Mouse (Mus musculus) kidney, postnatal 0 days (tissue): ENCODE results near the gene Rps25. TPM values are rescaled to one million over a fixed set of nuclear protein-coding genes. Genes with fewer than 3 reads are reported as not detected.

Experiments
- ATAC-seq: fragments of 200-750 bp; cut with Nextera tagmentation; replicated peaks from 2 replicates; pipeline ENCODE4 v1.8.0; 2017; ENCODE audit warnings: low read depth, moderate number of reproducible peaks, moderate TSS enrichment, moderate library complexity; ENCODE audit not compliant: low FRiP score
- DNase-seq: peaks from one replicate; pipeline ENCODE4 v3.0.0-alpha.2; 2016; ENCODE audit warnings: low spot score
- H3K27ac ChIP-seq: fragments of 300-500 bp; sonication (generic); 2 replicates; pipeline ENCODE4 v1.5.1; 2014; ENCODE audit warnings: mild to moderate bottlenecking
- H3K27me3 ChIP-seq: fragments of 300-500 bp; sonication (generic); 2 replicates; pipeline ENCODE4 v1.6.1; 2014; ENCODE audit warnings: low read length, mixed read lengths; ENCODE audit not compliant: insufficient read depth
- H3K36me3 ChIP-seq: fragments of 300-500 bp; sonication (generic); 2 replicates; pipeline ENCODE4 v1.6.1; 2014; ENCODE audit warnings: low read length, mixed read lengths; ENCODE audit not compliant: insufficient read depth
- H3K4me1 ChIP-seq: fragments of 300-500 bp; sonication (generic); replicated peaks from 2 replicates; pipeline ENCODE4 v1.6.1; 2014; ENCODE audit warnings: antibody characterized with exemption, low read length, mixed read lengths; ENCODE audit not compliant: insufficient read depth
- H3K4me2 ChIP-seq: fragments of 300-500 bp; sonication (generic); 2 replicates; pipeline ENCODE4 v1.6.1; 2014; ENCODE audit warnings: mild to moderate bottlenecking, low read length, moderate library complexity, mixed read lengths
- H3K4me3 ChIP-seq: fragments of 300-500 bp; sonication (generic); replicated peaks from 2 replicates; pipeline ENCODE4 v1.5.1; 2014; ENCODE audit warnings: low read depth, low read length
- H3K9ac ChIP-seq: fragments of 300-500 bp; sonication (generic); 2 replicates; pipeline ENCODE4 v1.6.1; 2014; ENCODE audit warnings: low read depth, low read length
- H3K9me3 ChIP-seq: fragments of 300-500 bp; sonication (generic); replicated peaks from 2 replicates; pipeline ENCODE4 v1.6.1; 2016; ENCODE audit warnings: low read length, inconsistent platforms, mixed read lengths
- CTCF ChIP-seq: IDR thresholded peaks from 2 replicates; pipeline ENCODE4 v1.5.1; 2016; ENCODE audit warnings: antibody characterized with exemption, low read depth, mild to moderate bottlenecking, moderate library complexity
- WGBS: fragments of 180-500 bp; shearing (Covaris S2); extraction: QIAGEN DNeasy Blood & Tissue Kit; methylation state at CpG from one replicate; pipeline ENCODE4 v1.1.7; 2014; 5-methylcytosine and 5-hydroxymethylcytosine counted together
- polyA plus RNA-seq: library from polyadenylated mRNA; unstranded; fragments of >200 nt; fragmentation: Nextera tagmentation; extraction: Ambion mirVana; gene quantifications from 2 replicates; pipeline ENCODE4 v1.2.1, GENCODE M21; 2015

Gene Rps25
- polyA plus RNA-seq, 1 experiment from 2014 or later: 2,934 TPM

DNA sequence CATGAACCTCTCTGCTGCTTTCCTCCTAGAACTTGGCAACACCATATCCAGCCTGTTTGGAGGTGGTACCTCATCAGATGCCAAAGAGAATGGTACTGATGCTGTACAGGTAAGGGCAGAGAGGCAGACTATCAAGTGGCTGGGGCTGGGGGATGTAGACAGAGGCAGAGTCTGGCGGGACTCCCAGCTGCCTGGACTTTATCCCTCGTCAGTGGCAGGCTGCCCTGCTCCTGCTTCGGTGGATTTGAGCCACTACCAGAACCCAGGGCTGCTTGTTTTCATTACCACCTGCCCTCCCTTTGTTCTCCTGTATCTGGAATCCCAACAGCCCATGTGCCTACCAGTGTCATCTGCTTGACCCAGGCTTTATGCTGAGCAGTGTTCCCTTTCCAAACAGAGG is 19.7 kb upstream of the Rps25 start:
- DNase-seq (no peak), ATAC-seq (no peak)
- no peak overlapping the region for H3K9ac ChIP-seq
- H3K4me3 ChIP-seq: no peak overlapping the region
- H3K27ac ChIP-seq: no peak overlapping the region
- H3K4me1 ChIP-seq: no peaks in the 10 kb centered on the region
- H3K9me3 ChIP-seq: no peaks in the 10 kb centered on the region
- TF ChIP-seq CTCF: no peak
- WGBS: 91% methylated on average over 3 of the region's 3 CpGs
- H3K4me2 ChIP-seq: no peak overlapping the region
- peaks cover 75% of the 10 kb centered on the region for H3K36me3 ChIP-seq
- H3K27me3 ChIP-seq: no peaks in the 10 kb centered on the region

DNA sequence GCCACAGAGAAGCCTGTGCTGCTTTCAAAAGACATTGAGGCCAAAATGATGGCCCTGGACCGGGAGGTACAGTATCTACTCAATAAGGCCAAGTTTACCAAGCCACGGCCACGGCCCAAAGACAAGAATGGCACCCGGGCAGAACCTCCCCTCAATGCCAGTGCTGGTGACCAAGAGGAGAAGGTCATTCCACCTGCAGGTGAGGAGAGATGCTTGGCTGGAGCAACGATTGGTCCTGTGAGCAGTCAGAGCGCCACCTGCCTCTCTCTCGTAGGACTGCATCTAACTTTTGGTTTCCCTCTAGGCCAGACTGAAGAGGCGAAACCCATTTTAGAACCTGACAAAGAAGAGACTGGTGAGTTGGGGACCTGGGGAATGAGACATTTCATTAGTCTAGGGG is 17.7 kb upstream of the Rps25 start:
- H3K9me3 ChIP-seq: no peaks in the 10 kb centered on the region
- H3K4me2 ChIP-seq: no peak overlapping the region
- 56% methylated on average over 8 of the region's 8 CpGs for WGBS
- peak; percentile 71 for TF ChIP-seq CTCF
- no peak overlapping the region for H3K4me3 ChIP-seq
- H3K27ac ChIP-seq: no peak overlapping the region
- DNase-seq (peak; percentile 63), ATAC-seq (no peak)
- peaks cover 54% of the 10 kb centered on the region for H3K36me3 ChIP-seq
- H3K27me3 ChIP-seq: no peaks in the 10 kb centered on the region
- H3K4me1 ChIP-seq: no peaks in the 10 kb centered on the region
- H3K9ac ChIP-seq: no peak overlapping the region

DNA sequence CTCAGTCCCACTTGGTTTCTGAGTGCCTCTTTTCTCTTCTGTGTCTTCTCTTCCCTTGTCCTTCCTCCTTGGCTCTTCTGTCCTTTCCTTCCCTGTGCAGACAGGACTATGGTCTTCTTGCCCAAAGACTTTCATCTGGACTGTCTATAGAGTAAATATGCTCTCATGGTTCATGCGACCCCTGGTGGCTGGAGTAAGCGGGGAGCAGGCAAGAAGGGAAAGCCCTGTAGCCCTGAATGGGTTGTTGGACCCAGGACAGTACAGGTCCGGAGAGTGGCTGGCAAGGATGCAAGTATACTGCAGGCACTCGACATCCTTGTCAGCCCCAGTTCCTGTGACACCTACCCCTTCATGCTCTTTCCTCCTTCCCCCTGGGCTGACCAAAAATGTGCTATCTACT is 15.5 kb upstream of the Rps25 start:
- H3K9ac ChIP-seq: no peak overlapping the region
- peaks cover 32% of the 10 kb centered on the region for H3K36me3 ChIP-seq
- no peaks in the 10 kb centered on the region for H3K4me1 ChIP-seq
- H3K27ac ChIP-seq: no peak overlapping the region
- H3K9me3 ChIP-seq: no peaks in the 10 kb centered on the region
- H3K4me2 ChIP-seq: no peak overlapping the region
- 42% methylated on average over 4 of the region's 4 CpGs for WGBS
- ATAC-seq: 0 out of 2 replicates have a peak, but pooled peaks have one; percentile 15
- DNase-seq: peak; percentile 77
- no peaks in the 10 kb centered on the region for H3K27me3 ChIP-seq
- peak; percentile 92 for TF ChIP-seq CTCF
- no peak overlapping the region for H3K4me3 ChIP-seq

DNA sequence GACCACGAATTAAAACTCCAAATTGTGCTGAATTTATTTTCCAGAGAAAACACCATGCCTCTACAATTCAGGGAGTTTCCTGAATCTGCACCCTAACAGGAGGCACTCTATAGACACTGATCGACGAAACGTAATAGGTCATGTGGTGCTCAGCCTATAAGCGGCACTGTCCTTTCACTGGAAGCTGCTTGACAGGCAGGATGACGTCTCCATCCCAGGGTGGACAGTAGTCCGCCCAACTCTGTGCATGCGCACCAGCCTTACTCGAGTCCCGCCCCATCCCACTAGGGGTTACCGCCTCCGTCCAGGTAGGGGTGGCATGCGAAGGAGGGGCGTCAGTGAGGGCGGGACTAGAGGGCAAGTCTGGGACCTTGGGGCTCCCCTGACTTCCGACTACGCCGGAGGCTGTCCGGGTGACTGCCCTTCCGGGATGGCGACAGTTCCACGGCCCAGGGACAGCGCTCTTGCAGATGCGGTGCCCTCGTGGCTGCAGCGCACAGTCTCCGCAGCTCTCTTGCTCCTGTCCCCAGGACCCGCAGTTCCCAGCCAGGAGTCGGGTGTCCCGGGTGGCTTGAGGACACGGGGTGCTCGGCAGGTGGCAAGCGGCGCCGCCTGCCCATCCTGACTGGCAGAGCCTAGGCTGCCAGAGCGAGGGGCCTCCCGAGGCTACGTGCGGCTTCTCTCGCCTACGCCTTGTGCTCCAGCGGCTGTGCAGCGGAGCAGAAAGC is 10.1 kb upstream of the Rps25 start, which contains the start of gene Slc37a4:
Gene Slc37a4 (plus strand): TSS at position 169 of the 728 bp plus-strand sequence.
- Histone ChIP-seq H3K4me2 (peak within 1 kb of the TSS; percentile 99), H3K9ac (peak within 1 kb of the TSS; percentile 75), H3K4me3 (peak within 1 kb of the TSS; percentile 69), H3K9me3 (no peaks in the 10 kb centered on the region), H3K27ac (peak within 1 kb of the TSS; percentile 91), H3K36me3 (peaks cover 22% of the 10 kb centered on the region), H3K4me1 (peaks cover 11% of the 10 kb centered on the region; the same call in 1 of the 2 replicates), H3K27me3 (no peaks in the 10 kb centered on the region)
- DNase-seq: peak; percentile 96
- peak; percentile 93 for ATAC-seq
- under 1% methylated on average over 43 of the region's 43 CpGs for WGBS
- peak; percentile 41; the same call in 1 of the 2 replicates for TF ChIP-seq CTCF

DNA sequence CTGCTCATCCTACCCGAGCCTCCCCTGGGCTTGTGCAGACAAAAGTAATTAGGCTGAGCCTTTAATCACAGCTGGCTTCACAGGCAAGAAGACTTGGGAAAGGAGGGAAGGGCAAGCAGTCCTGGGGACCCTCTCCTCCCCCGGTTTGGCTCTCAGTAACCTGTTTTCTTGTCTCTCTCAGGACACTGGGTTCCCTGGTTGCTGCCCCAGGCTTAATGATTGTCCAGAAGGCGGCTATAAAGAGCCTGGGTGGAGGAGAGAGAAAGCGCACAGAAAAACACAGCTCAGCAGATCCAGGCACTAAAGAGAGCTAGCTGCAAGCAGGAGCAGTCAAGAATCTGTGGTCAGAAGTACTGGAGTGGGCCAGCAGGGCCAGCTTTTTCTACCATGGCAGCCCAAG is 8.9 kb upstream of the Rps25 start:
- peak overlapping the region; percentile 69 for H3K4me3 ChIP-seq
- DNase-seq: peak; percentile 61
- H3K4me2 ChIP-seq: peak overlapping the region; percentile 99
- peak; percentile 37 for ATAC-seq
- H3K27ac ChIP-seq: peak overlapping the region; percentile 91
- WGBS: 12% methylated on average over 4 of the region's 4 CpGs
- H3K36me3 ChIP-seq: peaks cover 33% of the 10 kb centered on the region
- H3K27me3 ChIP-seq: no peaks in the 10 kb centered on the region
- H3K9me3 ChIP-seq: no peaks in the 10 kb centered on the region
- peak overlapping the region; percentile 44 for H3K9ac ChIP-seq
- H3K4me1 ChIP-seq: peaks cover 11% of the 10 kb centered on the region; the same call in 1 of the 2 replicates
- TF ChIP-seq CTCF: no peak

DNA sequence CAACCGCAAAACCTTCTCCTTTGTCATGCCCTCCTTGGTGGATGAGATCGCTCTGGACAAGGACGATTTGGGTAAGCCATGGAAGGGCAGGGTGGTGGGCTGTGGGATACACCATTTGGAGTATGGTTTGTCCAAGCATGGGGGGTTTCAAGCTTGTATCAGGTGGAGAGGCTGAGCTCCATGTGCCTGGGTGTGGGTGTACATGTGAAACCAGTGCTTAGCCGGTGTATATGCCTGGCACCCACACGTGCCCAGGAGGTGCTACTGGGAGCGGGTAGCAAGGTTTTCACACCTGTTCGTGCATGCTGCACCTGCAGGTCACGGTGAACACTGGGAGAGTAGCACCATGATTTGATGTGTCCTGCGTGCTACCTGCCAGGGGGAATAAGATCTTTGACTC is 8.4 kb upstream of the Rps25 start:
- DNase-seq: no peak
- 67% methylated on average over 9 of the region's 9 CpGs for WGBS
- peak overlapping the region; percentile 69; the same call in 1 of the 2 replicates for H3K4me3 ChIP-seq
- peak overlapping the region; percentile 99 for H3K4me2 ChIP-seq
- no peaks in the 10 kb centered on the region for H3K9me3 ChIP-seq
- no peak for ATAC-seq
- TF ChIP-seq CTCF: no peak
- peaks cover 11% of the 10 kb centered on the region; the same call in 1 of the 2 replicates for H3K4me1 ChIP-seq
- H3K27ac ChIP-seq: peak overlapping the region; percentile 91
- no peaks in the 10 kb centered on the region for H3K27me3 ChIP-seq
- H3K36me3 ChIP-seq: peaks cover 37% of the 10 kb centered on the region
- peak overlapping the region; percentile 44 for H3K9ac ChIP-seq
